Mouse (Mus musculus) liver, embryonic 12.5 days (tissue): ENCODE data around the gene Gm4767. TPM values are rescaled to one million over a fixed set of nuclear protein-coding genes. Genes with fewer than 3 reads are reported as not detected.
"Not testable (repeated sequence)": the region's sequence is repeated elsewhere in the genome, so short reads cannot be mapped to it uniquely, and the experiment has no call there.

ENCODE experiments used
- ATAC-seq: fragments of 200-750 bp; cut with Nextera tagmentation; 2 replicates; pipeline ENCODE4 v1.8.0; 2017; ENCODE audit warnings: moderate number of reproducible peaks, mild to moderate bottlenecking, moderate library complexity
- H3K27ac ChIP-seq: fragments of 300-500 bp; sonication (generic); 2 replicates; pipeline ENCODE4 v1.5.1; 2016; ENCODE audit warnings: mild to moderate bottlenecking
- H3K27me3 ChIP-seq: fragments of 300-500 bp; sonication (generic); replicated peaks from 2 replicates; pipeline ENCODE4 v1.6.1; 2016; ENCODE audit warnings: mild to moderate bottlenecking, moderate library complexity
- H3K36me3 ChIP-seq: fragments of 300-500 bp; sonication (generic); 2 replicates; pipeline ENCODE4 v1.6.1; 2016; ENCODE audit warnings: mild to moderate bottlenecking, moderate library complexity
- H3K4me1 ChIP-seq: fragments of 300-500 bp; sonication (generic); 2 replicates; pipeline ENCODE4 v1.6.1; 2016
- H3K4me2 ChIP-seq: fragments of 300-500 bp; sonication (generic); 2 replicates; pipeline ENCODE4 v1.6.1; 2016; ENCODE audit warnings: mild to moderate bottlenecking, moderate library complexity
- H3K4me3 ChIP-seq: fragments of 300-500 bp; sonication (generic); 2 replicates; pipeline ENCODE4 v1.5.1; 2016; ENCODE audit warnings: mild to moderate bottlenecking, moderate library complexity
- H3K9ac ChIP-seq: fragments of 300-500 bp; sonication (generic); 2 replicates; pipeline ENCODE4 v1.6.1; 2016; ENCODE audit warnings: mild to moderate bottlenecking, moderate library complexity
- H3K9me3 ChIP-seq: fragments of 300-500 bp; sonication (generic); replicated peaks from 2 replicates; pipeline ENCODE4 v1.6.1; 2016; ENCODE audit warnings: mild to moderate bottlenecking, moderate library complexity
- WGBS: fragments of 180-500 bp; shearing (Covaris S2); methylation state at CpG from one replicate; pipeline ENCODE4 v1.1.7; 2016; ENCODE audit not compliant: insufficient replicate concordance; 5-methylcytosine and 5-hydroxymethylcytosine counted together
- polyA plus RNA-seq: library from polyadenylated mRNA; unstranded; fragments of >200 nt; fragmentation: Nextera tagmentation; extraction: Ambion mirVana; gene quantifications from 2 replicates; pipeline ENCODE4 v1.2.1, GENCODE M21; 2016

Gm4767 gene
- 1.5 and 1.6 TPM in 2 replicates for polyA plus RNA-seq

GRCm38 (mm10) chr10:81811899-81812298 lies at the start of gene Gm4767:
Gene Gm4767, plus strand, starts transcription at chr10:81812186.
- H3K27ac ChIP-seq, H3K36me3 ChIP-seq, H3K27me3 ChIP-seq, H3K9ac ChIP-seq, H3K9me3 ChIP-seq, H3K4me2 ChIP-seq, H3K4me1 ChIP-seq, H3K4me3 ChIP-seq, ATAC-seq: not testable (repeated sequence)
- WGBS, result 16% methylated on average over 14 of the region's 20 CpGs

GRCm38 (mm10) chr10:81770506-81771403 lies 41.2 kb upstream of the Gm4767 start, which contains the start of gene Gm3055:
Gene Gm3055, minus strand, starts transcription at chr10:81771161.
- not testable (repeated sequence) for H3K9ac ChIP-seq, H3K36me3 ChIP-seq, H3K27me3 ChIP-seq, H3K4me3 ChIP-seq, H3K9me3 ChIP-seq, H3K27ac ChIP-seq, H3K4me1 ChIP-seq, H3K4me2 ChIP-seq
- WGBS, result no CpG with 5 or more reads among the region's 43 CpGs
- peak; percentile 86 for ATAC-seq

GRCm38 (mm10) chr10:81771404-81771777 lies 40.6 kb upstream of the Gm4767 start:
- not testable (repeated sequence) for H3K4me2 ChIP-seq, H3K4me1 ChIP-seq, H3K36me3 ChIP-seq, H3K27me3 ChIP-seq, H3K4me3 ChIP-seq, H3K9me3 ChIP-seq, H3K9ac ChIP-seq, H3K27ac ChIP-seq
- 0 out of 2 replicates have a peak, but pooled peaks have one; percentile 27 for ATAC-seq
- no CpG with 5 or more reads among the region's 3 CpGs for WGBS

- not testable (repeated sequence) for H3K9ac ChIP-seq, H3K27me3 ChIP-seq, H3K4me2 ChIP-seq, ATAC-seq, H3K4me3 ChIP-seq, H3K36me3 ChIP-seq, H3K9me3 ChIP-seq, H3K4me1 ChIP-seq, H3K27ac ChIP-seq
- WGBS, result no CpG with 5 or more reads among the region's 18 CpGs
These were observed 34.2 kb downstream of the Gm4767 start for GRCm38 (mm10) chr10:81846219-81846618.

GRCm38 (mm10) chr10:81863409-81864407 lies 51.7 kb downstream of the Gm4767 start, which contains the start of gene Gm32687:
Gene Gm32687, plus strand, starts transcription at chr10:81863934.
- peak within 1 kb of the TSS; percentile 23; the same call in 1 of the 2 replicates for H3K4me3 ChIP-seq
- not testable (repeated sequence) for H3K27ac ChIP-seq, H3K9ac ChIP-seq, H3K9me3 ChIP-seq, H3K4me1 ChIP-seq, H3K27me3 ChIP-seq, H3K4me2 ChIP-seq, H3K36me3 ChIP-seq
- peak; percentile 100 for ATAC-seq
- 28% methylated on average over 6 of the region's 49 CpGs for WGBS

Other genes with a start within 250 kb of the Gm4767 start
- gene Tle2, start 237.6 kb upstream of the Gm4767 start, polyA plus RNA-seq, result 4.8 and 5.1 TPM in 2 replicates
- 8.1 and 12.1 TPM in 2 replicates for gene Tle6, start 211.1 kb upstream of the Gm4767 start, polyA plus RNA-seq
- 0.46 and 0.78 TPM in 2 replicates for gene BC025920, start 205.9 kb upstream of the Gm4767 start, polyA plus RNA-seq
- gene Sirt6, start 184.4 kb upstream of the Gm4767 start, polyA plus RNA-seq, result 12.7 and 14.7 TPM in 2 replicates
- 3.8 and 4.5 TPM in 2 replicates for gene Ankrd24, start 183.6 kb upstream of the Gm4767 start, polyA plus RNA-seq
- gene Gm10778, start 163.1 kb upstream of the Gm4767 start, polyA plus RNA-seq, result 2.3 and 2.5 TPM in 2 replicates
- gene Zfp433, start 107.4 kb upstream of the Gm4767 start, polyA plus RNA-seq, result 4.4 and 6.4 TPM in 2 replicates
- 1.2 and 2.0 TPM in 2 replicates for gene Gm3055, start 41.0 kb upstream of the Gm4767 start, polyA plus RNA-seq
- 2.5 and 2.8 TPM in 2 replicates for gene Gm32687, start 51.7 kb downstream of the Gm4767 start, polyA plus RNA-seq
- gene Zfp781, start 118.3 kb downstream of the Gm4767 start, polyA plus RNA-seq, result 0.45 and 0.90 TPM in 2 replicates
- gene Zfp873, start 235.9 kb downstream of the Gm4767 start, polyA plus RNA-seq, result 3.4 and 3.9 TPM in 2 replicates